Mouse (Mus musculus): ENCODE results near the gene Arl6ip5. TPM values are rescaled to one million over a fixed set of nuclear protein-coding genes. Genes with fewer than 3 reads are reported as not detected.
A peak's percentile ranks its signal among the peaks of the same experiment; 100 is the strongest.

Arl6ip5 gene
- 39.7 and 40.0 TPM in 2 replicates for polyA plus RNA-seq (2016; fragmentation: Nextera tagmentation; extraction: Ambion mirVana)

DNA sequence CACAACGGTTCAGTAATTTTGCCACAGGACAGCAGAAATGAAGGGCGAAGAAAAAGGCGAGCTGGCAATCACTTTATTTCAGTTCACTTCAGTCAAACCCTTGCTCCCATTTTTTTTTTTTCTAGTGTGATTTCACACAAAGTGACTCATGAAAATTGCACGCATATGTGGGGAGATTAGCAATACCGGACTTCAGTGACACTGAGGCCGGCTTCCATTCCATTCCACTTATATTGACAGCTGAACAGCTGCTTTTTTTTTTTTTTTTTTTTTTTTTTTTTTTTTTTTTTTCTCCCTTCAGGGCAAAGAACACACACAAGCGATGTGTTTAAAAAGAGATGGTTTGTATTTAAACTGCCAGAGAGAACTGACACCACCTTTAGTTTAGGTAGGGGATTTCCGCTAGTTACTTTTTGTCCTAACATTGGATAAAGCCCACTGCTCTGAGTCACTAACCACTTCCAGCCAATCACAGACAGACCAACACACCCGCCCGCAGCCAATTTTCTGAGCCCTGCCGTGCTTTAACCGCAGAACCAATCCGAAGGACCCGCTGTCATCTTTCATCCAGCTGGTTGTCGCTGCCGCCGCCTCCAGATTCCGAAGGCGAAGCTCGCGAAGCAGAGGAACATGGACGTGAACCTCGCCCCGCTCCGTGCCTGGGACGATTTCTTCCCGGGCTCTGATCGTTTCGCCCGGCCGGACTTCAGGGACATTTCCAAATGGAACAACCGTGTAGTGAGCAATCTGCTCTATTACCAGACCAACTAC is at the start of gene Arl6ip5:
TSS of gene Arl6ip5 (plus strand) at position 499 of the 771 bp plus-strand sequence.
- Histone ChIP-seq H3K27ac (peak within 1 kb of the TSS; percentile 80), H3K9me3 (no peaks in the 10 kb centered on the region; the same call in 1 of the 2 replicates), H3K36me3 (replicated peaks) (peaks cover 10% of the 10 kb centered on the region), H3K27me3 (ENCODE audit: poor library complexity, severe bottlenecking) (peaks cover 6% of the 10 kb centered on the region), H3K4me1 (peaks cover 41% of the 10 kb centered on the region), H3K4me3 (peak within 1 kb of the TSS; percentile 61)
- WGBS: 11% methylated on average over 32 of the region's 32 CpGs
- peak; percentile 91 for DNase-seq (ENCODE audit: extremely low spot score, low spot score)

DNA sequence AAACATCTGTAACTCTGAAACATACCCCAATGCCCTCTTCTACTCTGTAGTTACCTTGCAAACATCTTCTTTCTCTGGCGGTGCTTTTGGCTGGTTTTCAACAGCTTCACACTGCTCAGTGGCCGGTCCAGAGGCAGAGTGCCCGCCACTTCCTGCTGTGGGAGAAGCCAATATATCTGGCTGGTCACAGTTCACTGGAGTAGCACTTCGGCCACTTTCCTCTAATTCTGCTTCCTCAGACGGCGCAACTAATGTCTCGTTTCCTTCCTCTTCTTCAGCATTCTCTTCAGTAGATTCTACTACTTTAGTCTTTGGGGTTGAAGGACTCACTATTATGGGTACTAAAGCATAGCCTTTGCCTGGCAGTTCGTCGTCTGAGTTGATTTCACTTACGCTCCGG is 34.8 kb upstream of the Arl6ip5 start:
- Histone ChIP-seq H3K36me3 (replicated peaks) (peaks cover 50% of the 10 kb centered on the region), H3K4me1 (peaks cover 20% of the 10 kb centered on the region), H3K9me3 (no peaks in the 10 kb centered on the region), H3K27me3 (ENCODE audit: poor library complexity, severe bottlenecking) (no peaks in the 10 kb centered on the region), H3K27ac (no peak overlapping the region), H3K4me3 (no peak overlapping the region)
- no peak for DNase-seq (ENCODE audit: extremely low spot score, low spot score)
- WGBS: 91% methylated on average over 11 of the region's 11 CpGs

- Histone ChIP-seq H3K4me1 (peaks cover 20% of the 10 kb centered on the region), H3K27ac (peak within 1 kb of the TSS; percentile 97), H3K27me3 (ENCODE audit: poor library complexity, severe bottlenecking) (no peaks in the 10 kb centered on the region), H3K9me3 (no peaks in the 10 kb centered on the region), H3K4me3 (peak within 1 kb of the TSS; percentile 84), H3K36me3 (replicated peaks) (peaks cover 38% of the 10 kb centered on the region)
- DNase-seq (ENCODE audit: extremely low spot score, low spot score): peak; percentile 94
- WGBS: under 1% methylated on average over 80 of the region's 80 CpGs
Observed at GRCm38 (mm10) chr6:97178491-97179366, 31.8 kb upstream of the Arl6ip5 start, which contains the start of gene Tmf1. Gene Tmf1, minus strand, starts transcription at chr6:97179122.

GRCm38 (mm10) chr6:97179367-97179828 is 31.1 kb upstream of the Arl6ip5 start:
- no peak for DNase-seq (ENCODE audit: extremely low spot score, low spot score)
- H3K9me3 ChIP-seq: no peaks in the 10 kb centered on the region
- peaks cover 40% of the 10 kb centered on the region for H3K36me3 ChIP-seq (replicated peaks)
- H3K4me1 ChIP-seq: peaks cover 20% of the 10 kb centered on the region
- 11% methylated on average over 11 of the region's 11 CpGs for WGBS
- H3K27me3 ChIP-seq (ENCODE audit: poor library complexity, severe bottlenecking): no peaks in the 10 kb centered on the region
- peak overlapping the region; percentile 97 for H3K27ac ChIP-seq
- H3K4me3 ChIP-seq: peak overlapping the region; percentile 84

GRCm38 (mm10) chr6:97200437-97200836 is 10.1 kb upstream of the Arl6ip5 start:
- no peaks in the 10 kb centered on the region for H3K27me3 ChIP-seq (ENCODE audit: poor library complexity, severe bottlenecking)
- no peak for DNase-seq (ENCODE audit: extremely low spot score, low spot score)
- H3K27ac ChIP-seq: no peak overlapping the region
- peaks cover 51% of the 10 kb centered on the region for H3K36me3 ChIP-seq (replicated peaks)
- peaks cover 18% of the 10 kb centered on the region for H3K4me1 ChIP-seq
- H3K9me3 ChIP-seq: no peaks in the 10 kb centered on the region
- 72% methylated on average over 3 of the region's 3 CpGs for WGBS
- no peak overlapping the region for H3K4me3 ChIP-seq

- no peak overlapping the region for H3K27ac ChIP-seq
- WGBS: 95% methylated on average over 3 of the region's 3 CpGs
Observed at GRCm38 (mm10) chr6:97202477-97202876, 8.0 kb upstream of the Arl6ip5 start.

DNA sequence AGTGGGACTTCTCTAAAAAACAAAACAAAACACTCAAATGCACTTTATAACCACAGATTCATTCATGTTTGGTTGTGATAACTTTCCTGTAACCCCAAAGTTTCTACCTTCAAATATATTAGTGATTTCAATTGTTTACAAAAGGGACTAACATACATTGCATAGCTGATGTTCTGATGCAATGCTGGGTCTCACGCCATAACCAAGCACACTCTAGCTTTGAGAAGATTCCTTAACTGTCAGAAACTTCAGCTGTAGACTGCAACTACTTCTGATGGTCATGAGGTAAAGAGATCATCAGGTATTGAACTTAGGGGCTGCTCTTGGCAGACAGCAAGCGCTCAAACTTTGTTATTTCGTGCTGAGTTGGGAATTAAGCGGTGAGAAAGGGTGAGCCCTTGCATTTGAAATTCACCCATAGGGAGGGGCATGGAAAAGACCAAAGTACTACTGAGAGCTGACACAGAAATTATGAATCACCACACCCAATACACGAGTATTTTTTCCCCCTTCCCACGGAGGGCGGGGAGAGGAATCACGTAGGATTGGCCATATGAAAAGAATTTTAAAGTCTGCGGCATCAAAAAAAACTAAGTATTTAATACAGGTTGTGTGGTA is 6.1 kb upstream of the Arl6ip5 start:
- H3K27ac ChIP-seq: peak overlapping the region; percentile 98
- 29% methylated on average over 9 of the region's 9 CpGs for WGBS
- no peak for DNase-seq (ENCODE audit: extremely low spot score, low spot score)

More at GRCm38 (mm10) chr6:97202477-97202876, 8.0 kb upstream of the Arl6ip5 start:
- Histone ChIP-seq H3K4me1 (peaks cover 23% of the 10 kb centered on the region), H3K36me3 (replicated peaks) (peaks cover 30% of the 10 kb centered on the region), H3K9me3 (no peaks in the 10 kb centered on the region), H3K4me3 (no peak overlapping the region), H3K27me3 (ENCODE audit: poor library complexity, severe bottlenecking) (no peaks in the 10 kb centered on the region)
- no peak for DNase-seq (ENCODE audit: extremely low spot score, low spot score)

GRCm38 (mm10) chr6:97204952-97205351 is 5.5 kb upstream of the Arl6ip5 start:
- no peaks in the 10 kb centered on the region for H3K9me3 ChIP-seq
- DNase-seq (ENCODE audit: extremely low spot score, low spot score): no peak
- H3K27me3 ChIP-seq (ENCODE audit: poor library complexity, severe bottlenecking): no peaks in the 10 kb centered on the region
- peak overlapping the region; percentile 98 for H3K27ac ChIP-seq
- under 1% methylated on average over 16 of the region's 16 CpGs for WGBS
- H3K4me1 ChIP-seq: peaks cover 35% of the 10 kb centered on the region
- H3K36me3 ChIP-seq (replicated peaks): peaks cover 14% of the 10 kb centered on the region
- peak overlapping the region; percentile 90 for H3K4me3 ChIP-seq

More for the DNA sequence above, 6.1 kb upstream of the Arl6ip5 start:
- peak overlapping the region; percentile 90 for H3K4me3 ChIP-seq
- H3K36me3 ChIP-seq (replicated peaks): peaks cover 16% of the 10 kb centered on the region
- H3K4me1 ChIP-seq: peaks cover 31% of the 10 kb centered on the region
- no peaks in the 10 kb centered on the region for H3K9me3 ChIP-seq
- H3K27me3 ChIP-seq (ENCODE audit: poor library complexity, severe bottlenecking): no peaks in the 10 kb centered on the region

DNA sequence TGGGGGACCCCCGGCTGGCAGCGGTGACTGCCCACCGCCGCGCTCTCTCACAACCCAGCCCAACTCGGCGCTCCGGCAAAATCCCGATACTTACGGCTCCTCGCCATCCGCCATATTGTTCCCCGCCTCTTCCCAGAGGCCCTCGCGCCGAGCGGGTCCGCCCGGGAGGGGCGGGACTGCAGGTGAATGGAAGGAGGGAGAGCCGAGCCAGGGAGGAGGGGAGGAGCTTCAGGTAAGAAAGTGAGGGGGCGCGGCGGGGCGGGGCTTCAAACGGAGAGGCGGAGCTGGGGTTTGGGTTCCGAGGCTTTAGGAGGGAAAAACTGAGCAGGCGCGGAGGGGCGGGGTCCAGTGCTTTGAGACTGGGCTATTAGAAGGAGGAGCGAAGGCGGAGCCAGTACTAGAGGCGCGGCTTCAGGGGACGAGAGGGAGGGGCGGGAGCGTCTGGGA is 5.0 kb upstream of the Arl6ip5 start, which contains the start of gene Uba3:
TSS of gene Uba3 (minus strand) at position 209 of the 447 bp plus-strand sequence.
- peak within 1 kb of the TSS; percentile 90 for H3K4me3 ChIP-seq
- peaks cover 8% of the 10 kb centered on the region for H3K36me3 ChIP-seq (replicated peaks)
- under 1% methylated on average over 38 of the region's 38 CpGs for WGBS
- no peaks in the 10 kb centered on the region for H3K27me3 ChIP-seq (ENCODE audit: poor library complexity, severe bottlenecking)
- H3K9me3 ChIP-seq: no peaks in the 10 kb centered on the region
- peak within 1 kb of the TSS; percentile 98 for H3K27ac ChIP-seq
- DNase-seq (ENCODE audit: extremely low spot score, low spot score): peak; percentile 100
- H3K4me1 ChIP-seq: peaks cover 40% of the 10 kb centered on the region

DNA sequence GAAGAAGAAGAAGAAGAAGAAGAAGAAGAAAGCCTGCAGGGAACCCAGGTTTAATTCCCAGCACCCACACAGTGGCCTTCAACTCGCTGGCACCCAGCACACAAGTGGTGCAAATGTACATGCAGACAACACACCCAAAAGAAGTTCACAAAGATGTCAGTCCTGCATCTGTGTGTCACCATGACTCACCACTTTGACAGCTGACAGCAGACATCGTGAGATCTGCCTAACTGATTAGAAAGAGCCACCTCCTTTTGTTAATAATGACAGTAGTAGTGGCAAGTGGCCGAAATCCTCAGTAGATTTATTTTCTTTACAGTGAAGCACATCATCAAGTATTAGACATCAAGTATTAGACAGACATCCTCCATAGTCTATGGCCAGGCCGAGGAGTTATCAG is 3.4 kb upstream of the Arl6ip5 start:
- DNase-seq (ENCODE audit: extremely low spot score, low spot score): no peak
- H3K4me3 ChIP-seq: no peak overlapping the region
- H3K27me3 ChIP-seq (ENCODE audit: poor library complexity, severe bottlenecking): peaks cover 4% of the 10 kb centered on the region
- H3K4me1 ChIP-seq: peaks cover 53% of the 10 kb centered on the region
- WGBS: 83% methylated on average over 4 of the region's 4 CpGs
- no peak overlapping the region for H3K27ac ChIP-seq
- no peaks in the 10 kb centered on the region for H3K9me3 ChIP-seq
- H3K36me3 ChIP-seq (replicated peaks): no peaks in the 10 kb centered on the region

DNA sequence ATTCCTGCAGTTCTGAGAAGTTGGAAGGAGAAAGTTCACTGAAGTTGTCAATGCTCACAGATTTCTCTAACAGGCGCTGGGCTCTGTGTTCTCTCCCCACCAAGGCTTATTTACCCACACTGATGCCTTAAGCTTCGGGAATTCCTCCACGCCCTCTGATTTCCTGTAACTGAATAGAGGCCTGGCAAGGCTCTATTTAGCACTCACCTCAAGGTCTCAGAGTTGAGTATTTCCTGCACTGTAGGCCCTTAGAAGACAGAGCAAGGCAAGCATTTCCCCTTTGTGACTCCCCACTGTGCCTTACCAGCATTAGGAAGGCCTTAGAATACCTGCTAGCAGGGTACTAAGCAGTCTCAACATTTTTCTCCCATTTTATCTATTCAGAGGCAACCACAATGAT is 2.1 kb upstream of the Arl6ip5 start:
- 22% methylated on average over 3 of the region's 3 CpGs for WGBS
- H3K4me1 ChIP-seq: peaks cover 50% of the 10 kb centered on the region
- no peaks in the 10 kb centered on the region for H3K36me3 ChIP-seq (replicated peaks)
- H3K4me3 ChIP-seq: no peak overlapping the region
- H3K9me3 ChIP-seq: no peaks in the 10 kb centered on the region
- H3K27ac ChIP-seq: no peak overlapping the region
- H3K27me3 ChIP-seq (ENCODE audit: poor library complexity, severe bottlenecking): peaks cover 6% of the 10 kb centered on the region
- no peak for DNase-seq (ENCODE audit: extremely low spot score, low spot score)

GRCm38 (mm10) chr6:97209201-97209600 is 1.3 kb upstream of the Arl6ip5 start:
- Histone ChIP-seq H3K27ac (no peak overlapping the region), H3K36me3 (replicated peaks) (no peaks in the 10 kb centered on the region), H3K4me1 (peaks cover 46% of the 10 kb centered on the region), H3K27me3 (ENCODE audit: poor library complexity, severe bottlenecking) (peaks cover 6% of the 10 kb centered on the region), H3K9me3 (no peaks in the 10 kb centered on the region), H3K4me3 (no peak overlapping the region)
- no peak for DNase-seq (ENCODE audit: extremely low spot score, low spot score)
- 52% methylated on average over 3 of the region's 3 CpGs for WGBS

Data from forebrain, embryonic 10.5 days (tissue).